Mouse (Mus musculus) ES-Bruce4 (cell line): ENCODE results near the gene Atp1a4.

Experiments
- EP300 ChIP-seq: IDR thresholded peaks from 2 replicates; pipeline ENCODE4 v1.6.1; 2011; ENCODE audit warnings: low read depth, low read length; ENCODE audit not compliant: insufficient read depth
- POLR2A ChIP-seq: IDR thresholded peaks from one replicate; pipeline ENCODE4 v1.8.1; 2011; ENCODE audit warnings: low read length; ENCODE audit not compliant: insufficient read depth

GRCm38 (mm10) chr1:172299528-172299927 is 41.3 kb upstream of the Atp1a4 start:
- no peak for TF ChIP-seq POLR2A
- TF ChIP-seq EP300, result no peak
